10 mouse cellular contexts compared by ENCODE assay signal in the genomic region with DNA sequence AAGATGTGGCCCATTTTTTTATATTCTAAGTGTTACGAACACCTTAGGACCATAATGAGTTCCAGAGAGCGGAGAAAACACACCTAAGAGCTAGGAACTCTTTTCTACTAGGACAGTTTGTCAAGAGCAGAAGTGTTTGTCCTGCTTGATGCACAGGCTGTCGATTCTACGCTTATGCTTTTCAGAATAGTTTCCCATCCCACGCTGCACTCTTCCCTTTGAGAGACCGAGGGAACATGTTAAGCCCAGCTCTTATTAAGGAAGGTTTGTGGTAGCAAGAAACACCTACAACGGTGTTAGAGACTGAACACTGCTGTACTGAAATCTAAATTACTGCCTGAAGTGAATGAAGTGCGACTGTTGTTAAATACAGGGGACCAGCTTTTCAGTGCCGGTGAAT. TPM values are rescaled to one million over a fixed set of nuclear protein-coding genes. Genes with fewer than 3 reads are reported as not detected.
DNase-seq lines count a peak whose midpoint lies in the region; ATAC-seq lines count a peak whose summit lies in the region.
"Had no signal": no experiment of that assay in that cellular context is flagged by ENCODE, and none has a peak within 500 bp of the region (broad histone marks: within the 10 kb centered on the region; RNA-seq: fewer than 3 reads in every experiment).

No protein-coding gene starts in this region.

- H3K9ac ChIP-seq in heart, embryonic 15.5 days = no peak overlapping the region
- H3K9ac ChIP-seq in embryonic facial prominence, embryonic 12.5 days = no peak overlapping the region
- no peak overlapping the region for H3K9ac ChIP-seq in hindbrain, embryonic 11.5 days (ENCODE audit: low read depth, low read length)
- no peak overlapping the region; the same call in 1 of the 2 replicates for H3K9ac ChIP-seq in midbrain, embryonic 14.5 days (replicated peaks; ENCODE audit: low read length)

- ATAC-seq in heart, embryonic 15.5 days (replicated peaks; ENCODE audit: insufficient number of reproducible peaks, insufficient read depth, low FRiP score, low read depth) = no peak
- ATAC-seq in embryonic facial prominence, embryonic 12.5 days (ENCODE audit: insufficient number of reproducible peaks, insufficient read depth, low FRiP score, low TSS enrichment) = no peak
- no peak for ATAC-seq in hindbrain, embryonic 11.5 days (ENCODE audit: low FRiP score)
- no peak for ATAC-seq in midbrain, embryonic 14.5 days (ENCODE audit: low FRiP score, low TSS enrichment)

- no peak for DNase-seq in heart, adult 11 months
- peak; percentile 5 for DNase-seq in hindbrain, embryonic 11.5 days (ENCODE audit: low spot score)
- no peak for DNase-seq in midbrain, embryonic 14.5 days
- no peak for DNase-seq in testis, postnatal 14 days (ENCODE audit: low spot score)
- DNase-seq in adrenal gland, postnatal 14 days = no peak
- DNase-seq in right cerebral cortex, adult 18-20 months = no peak
- DNase-seq: gastrocnemius, postnatal 36 days had no signal

- H3K9me3 ChIP-seq in heart, embryonic 15.5 days (replicated peaks) = no peaks in the 10 kb centered on the region
- H3K9me3 ChIP-seq in embryonic facial prominence, embryonic 12.5 days = no peaks in the 10 kb centered on the region
- no peaks in the 10 kb centered on the region for H3K9me3 ChIP-seq in hindbrain, embryonic 11.5 days (ENCODE audit: control insufficient read depth, low read length)
- no peaks in the 10 kb centered on the region for H3K9me3 ChIP-seq in midbrain, embryonic 14.5 days (ENCODE audit: control insufficient read depth, low read length)

- no peak overlapping the region for H3K27ac ChIP-seq in heart, embryonic 15.5 days
- H3K27ac ChIP-seq in embryonic facial prominence, embryonic 12.5 days = no peak overlapping the region
- H3K27ac ChIP-seq in hindbrain, embryonic 11.5 days (ENCODE audit: low read depth, low read length) = no peak overlapping the region
- no peak overlapping the region for H3K27ac ChIP-seq in midbrain, embryonic 14.5 days (replicated peaks; ENCODE audit: low read depth, low read length)

- H3K27me3 ChIP-seq in heart, embryonic 15.5 days = peaks cover 15% of the 10 kb centered on the region
- peaks cover 7% of the 10 kb centered on the region; the same call in 1 of the 2 replicates for H3K27me3 ChIP-seq in embryonic facial prominence, embryonic 12.5 days
- H3K27me3 ChIP-seq in hindbrain, embryonic 11.5 days (ENCODE audit: control insufficient read depth, insufficient read depth, low read length) = no peaks in the 10 kb centered on the region; the same call in 1 of the 2 replicates
- H3K27me3 ChIP-seq in midbrain, embryonic 14.5 days (ENCODE audit: control insufficient read depth, insufficient read depth, low read length) = no peaks in the 10 kb centered on the region
- H3K27me3 ChIP-seq: CH12.LX had no signal

- WGBS in heart, embryonic 15.5 days = 77% methylated on average over 9 of the region's 9 CpGs
- 66% methylated on average over 9 of the region's 9 CpGs for WGBS in embryonic facial prominence, embryonic 12.5 days
- 72% methylated on average over 9 of the region's 9 CpGs for WGBS in hindbrain, embryonic 11.5 days
- WGBS in midbrain, embryonic 14.5 days = 67% methylated on average over 9 of the region's 9 CpGs

- peak overlapping the region; percentile 51; the same call in 1 of the 2 replicates for H3K4me3 ChIP-seq in heart, embryonic 15.5 days
- H3K4me3 ChIP-seq in embryonic facial prominence, embryonic 12.5 days = peak overlapping the region; percentile 45; the same call in 1 of the 2 replicates
- no peak overlapping the region for H3K4me3 ChIP-seq in hindbrain, embryonic 11.5 days (ENCODE audit: low read depth, low read length)
- peak overlapping the region; percentile 47 for H3K4me3 ChIP-seq in midbrain, embryonic 14.5 days (replicated peaks; ENCODE audit: low read depth, low read length)

- no peaks in the 10 kb centered on the region for H3K36me3 ChIP-seq in heart, embryonic 15.5 days
- H3K36me3 ChIP-seq in embryonic facial prominence, embryonic 12.5 days = no peaks in the 10 kb centered on the region
- no peaks in the 10 kb centered on the region for H3K36me3 ChIP-seq in hindbrain, embryonic 11.5 days (ENCODE audit: control insufficient read depth, insufficient read depth, low read length)
- H3K36me3 ChIP-seq in midbrain, embryonic 14.5 days (ENCODE audit: control insufficient read depth, insufficient read depth, low read length) = no peaks in the 10 kb centered on the region

- peaks cover 20% of the 10 kb centered on the region for H3K4me1 ChIP-seq in heart, embryonic 15.5 days (replicated peaks)
- peaks cover 4% of the 10 kb centered on the region; the same call in 1 of the 2 replicates for H3K4me1 ChIP-seq in embryonic facial prominence, embryonic 12.5 days
- no peaks in the 10 kb centered on the region for H3K4me1 ChIP-seq in hindbrain, embryonic 11.5 days (replicated peaks; ENCODE audit: control insufficient read depth, insufficient read depth, low read length)
- peaks cover 5% of the 10 kb centered on the region; the same call in 1 of the 2 replicates for H3K4me1 ChIP-seq in midbrain, embryonic 14.5 days (ENCODE audit: control insufficient read depth, insufficient read depth, low read length)

- peak overlapping the region; percentile 90 for H3K4me2 ChIP-seq in heart, embryonic 15.5 days
- peak overlapping the region; percentile 89 for H3K4me2 ChIP-seq in embryonic facial prominence, embryonic 12.5 days (replicated peaks)
- no peak overlapping the region; the same call in 1 of the 2 replicates for H3K4me2 ChIP-seq in hindbrain, embryonic 11.5 days (replicated peaks; ENCODE audit: low read depth, low read length)
- peak overlapping the region; percentile 94 for H3K4me2 ChIP-seq in midbrain, embryonic 14.5 days (ENCODE audit: low read length)

RNA-seq across cellular contexts. Expression of a gene that starts 1.0 kb away (rescaled TPM):
- polyA plus RNA-seq in heart, embryonic 15.5 days (2015; fragmentation: Nextera tagmentation; extraction: Ambion mirVana) = 2.3 and 3.0 TPM in 2 replicates
- 4.4 and 5.6 TPM in 2 replicates for polyA plus RNA-seq in embryonic facial prominence, embryonic 12.5 days (2016; fragmentation: Nextera tagmentation; extraction: Ambion mirVana)
- 5.6 and 6.4 TPM in 2 replicates for polyA plus RNA-seq in hindbrain, embryonic 11.5 days (2014; fragmentation: Nextera tagmentation; extraction: Ambion mirVana)
- polyA plus RNA-seq in midbrain, embryonic 14.5 days (2014; fragmentation: Nextera tagmentation; extraction: Ambion mirVana) = 6.2 and 6.4 TPM in 2 replicates
- total RNA-seq in adrenal gland, postnatal 14 days (2021) = 0.74 and 2.0 TPM in 2 replicates
